Mouse (Mus musculus) layer of hippocampus, adult 9-11 months (tissue): ENCODE data around the gene Bcar1.

ENCODE experiments used
- DNase-seq: peaks from one replicate; pipeline ENCODE4 v3.0.0; 2022

Gene Bcar1

DNA sequence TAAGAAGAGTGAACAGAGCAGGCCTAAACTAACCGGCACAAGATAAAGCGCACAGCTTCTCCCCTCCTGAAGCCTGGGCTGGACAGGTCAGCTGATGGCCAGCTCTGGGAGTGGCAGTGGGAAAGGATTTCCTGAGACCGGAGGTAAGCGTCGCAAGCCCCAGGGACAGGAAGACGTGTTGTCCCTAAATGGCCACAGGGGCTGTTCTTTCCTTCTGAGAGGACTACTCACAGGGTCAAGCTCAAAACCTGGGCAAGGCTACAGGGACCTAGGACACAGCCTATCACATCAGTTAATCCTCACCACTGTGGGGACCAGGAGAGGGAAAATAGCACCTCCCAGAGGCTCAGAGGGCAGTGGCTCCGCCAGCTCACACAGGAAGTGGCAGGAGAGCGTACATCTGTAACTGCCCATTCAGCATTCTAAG lies 8.3 kb downstream of the Bcar1 start:
- DNase-seq = no peak

DNA sequence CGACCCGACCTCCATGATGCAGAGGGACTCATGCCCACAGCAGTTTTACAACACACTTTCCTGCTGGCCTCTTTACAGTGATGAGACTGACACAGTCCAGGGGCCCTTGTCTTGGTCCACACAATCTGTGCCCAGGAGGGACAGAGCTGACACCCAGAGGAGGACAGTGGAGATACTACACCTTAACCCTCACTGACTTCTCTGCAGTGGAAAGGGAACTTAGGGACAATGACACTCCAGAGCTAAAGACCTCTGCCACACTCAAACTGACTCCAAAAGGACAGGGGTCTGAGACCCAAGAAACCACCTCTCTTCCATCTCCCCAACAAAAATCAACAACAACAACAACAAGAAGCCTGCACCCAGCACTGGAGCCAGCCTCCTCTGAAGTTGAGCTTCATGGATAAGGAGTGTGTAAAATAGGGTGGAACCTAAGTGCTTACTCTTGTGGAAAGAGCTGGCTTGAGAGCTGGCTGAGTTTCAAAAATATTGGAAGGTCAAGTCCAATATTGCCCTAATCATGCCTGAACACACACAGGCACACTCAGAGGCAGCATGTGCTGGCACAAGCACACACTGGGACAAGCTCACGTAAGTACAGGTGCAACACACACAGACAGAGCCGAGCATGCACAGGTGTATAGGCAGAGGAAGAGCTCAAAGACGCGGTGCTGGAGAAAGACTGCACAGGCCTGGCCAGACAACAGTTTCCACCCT lies 9.2 kb downstream of the Bcar1 start:
- no peak for DNase-seq

DNA sequence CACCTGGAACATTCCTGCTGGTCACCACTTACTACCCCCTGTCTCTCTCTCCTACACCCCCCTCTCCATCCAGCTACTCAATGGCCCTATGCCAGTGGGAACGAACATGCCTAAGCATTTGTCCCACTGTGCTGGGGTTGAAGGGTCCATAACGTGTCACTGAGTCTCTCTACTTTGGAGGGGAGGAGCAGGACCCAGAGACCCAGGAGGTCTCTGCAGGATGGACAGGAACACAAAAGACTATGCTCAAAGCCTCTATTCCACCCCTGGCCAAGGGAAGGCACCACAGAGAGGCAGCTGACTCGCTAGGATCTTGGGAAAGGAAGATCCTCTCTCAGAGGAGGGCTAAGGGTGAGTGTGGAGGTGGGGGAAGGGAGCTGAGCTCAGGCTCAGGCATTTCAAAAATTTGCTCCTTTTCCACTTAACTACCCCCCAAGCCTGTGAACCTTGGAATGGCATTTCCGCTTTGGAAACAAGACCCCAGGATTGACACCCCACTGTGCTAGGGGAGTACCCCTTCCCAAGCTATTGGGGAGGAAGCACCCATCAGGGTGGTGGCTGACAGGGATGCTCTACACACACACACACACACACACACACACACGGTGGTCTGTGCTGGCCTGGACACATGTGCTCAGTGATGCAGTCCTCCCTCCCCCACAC lies 9.9 kb downstream of the Bcar1 start:
- DNase-seq = no peak

DNA sequence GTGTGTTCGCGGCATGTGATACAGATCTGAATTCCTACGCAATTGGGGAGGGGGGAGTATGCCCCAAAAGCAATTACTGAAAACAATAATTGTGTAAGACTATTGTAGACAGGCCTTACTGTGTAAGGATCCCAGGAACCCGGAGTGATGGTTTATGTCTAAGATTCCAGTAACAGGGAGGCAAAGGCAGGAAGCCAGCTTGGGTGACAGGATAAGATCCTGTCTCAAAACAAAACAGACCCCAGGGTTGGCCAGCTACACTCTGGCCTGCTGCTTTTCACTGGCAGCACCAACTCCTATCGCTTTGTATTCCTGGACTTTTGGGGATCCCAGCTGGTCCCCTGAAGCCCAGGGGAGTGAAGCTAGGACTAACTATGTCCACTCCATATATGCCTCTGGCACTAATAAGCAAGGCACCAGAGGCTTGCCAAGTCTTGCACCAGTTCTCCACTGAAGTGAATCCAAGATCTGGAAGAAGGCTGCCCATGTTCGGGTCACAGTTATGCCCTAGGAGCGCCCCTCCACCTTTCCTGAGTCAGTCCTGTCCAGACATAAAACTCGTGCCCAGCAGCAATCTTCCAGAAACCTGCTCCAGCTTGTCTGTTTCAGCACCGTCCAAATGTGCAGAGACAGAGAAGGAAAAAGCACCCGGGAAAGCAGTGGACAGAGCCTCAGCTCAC lies 11.1 kb downstream of the Bcar1 start:
- no peak for DNase-seq

DNA sequence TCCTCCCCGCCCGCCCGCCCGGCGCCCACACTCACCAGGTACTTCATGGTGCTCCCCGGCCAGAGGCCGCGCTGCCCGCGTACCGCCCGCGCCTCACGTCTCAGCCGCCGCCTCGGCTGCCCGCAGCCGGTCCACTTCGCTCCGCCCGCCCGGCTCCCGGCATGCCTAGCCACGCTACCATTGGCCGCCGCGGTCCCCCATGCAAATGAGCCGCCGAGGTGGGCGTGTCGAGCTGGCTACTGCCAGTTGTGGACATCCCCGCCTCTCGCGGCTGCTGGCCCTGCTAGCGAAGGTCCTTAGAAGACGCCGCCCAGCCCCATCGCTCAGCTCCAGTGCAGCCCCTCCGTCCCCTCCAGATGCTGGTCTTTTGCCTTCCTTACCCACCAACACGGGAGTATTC lies 11.6 kb downstream of the Bcar1 start:
- peak; percentile 95 for DNase-seq

- no peak for DNase-seq
Measured at GRCm38 (mm10) chr8:111731231-111731977, 12.2 kb downstream of the Bcar1 start.

DNA sequence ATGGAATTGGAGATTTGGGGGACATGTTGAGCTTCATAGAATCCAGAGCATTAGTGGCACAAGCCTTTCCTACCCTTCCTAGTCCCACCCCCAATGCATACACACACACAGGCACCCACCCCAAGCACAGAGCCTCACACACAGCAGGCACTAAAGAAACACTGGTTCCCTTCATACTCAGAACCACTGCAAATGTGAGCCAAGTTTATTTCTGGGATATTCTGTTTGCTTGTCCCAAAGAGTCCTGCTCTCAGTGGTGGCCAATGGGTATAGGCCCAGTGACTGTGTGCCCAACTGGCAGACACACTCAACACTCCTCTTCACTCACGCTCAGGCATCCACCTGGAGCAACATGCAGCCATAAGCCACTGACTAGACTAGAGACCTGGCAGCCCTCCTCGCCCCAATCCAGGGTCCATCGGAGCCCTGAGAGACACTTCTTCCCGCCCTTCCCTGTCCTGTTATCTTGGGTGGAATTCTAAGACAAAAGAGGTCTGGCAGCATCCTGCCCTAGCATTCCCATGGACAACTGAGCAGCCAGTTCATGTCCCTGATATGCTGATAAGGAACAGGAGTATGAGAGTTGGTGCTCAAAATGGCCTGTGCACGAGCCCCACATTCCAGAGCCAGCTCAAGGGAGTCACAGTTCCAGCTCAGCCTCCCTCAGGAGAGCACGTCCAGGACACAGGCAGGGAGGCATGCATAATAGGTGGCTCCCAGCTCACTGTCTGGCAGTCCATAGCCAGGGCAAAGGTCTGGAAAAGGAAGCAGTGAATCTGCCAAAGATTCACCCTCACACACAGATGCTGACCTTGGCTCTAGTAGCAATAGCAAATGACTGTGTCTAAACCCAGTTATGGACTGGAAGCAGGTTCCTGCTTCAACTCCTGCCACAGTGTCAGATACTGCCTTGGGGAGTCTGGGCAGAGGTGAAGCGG lies 14.1 kb downstream of the Bcar1 start:
- DNase-seq = peak; percentile 53

DNA sequence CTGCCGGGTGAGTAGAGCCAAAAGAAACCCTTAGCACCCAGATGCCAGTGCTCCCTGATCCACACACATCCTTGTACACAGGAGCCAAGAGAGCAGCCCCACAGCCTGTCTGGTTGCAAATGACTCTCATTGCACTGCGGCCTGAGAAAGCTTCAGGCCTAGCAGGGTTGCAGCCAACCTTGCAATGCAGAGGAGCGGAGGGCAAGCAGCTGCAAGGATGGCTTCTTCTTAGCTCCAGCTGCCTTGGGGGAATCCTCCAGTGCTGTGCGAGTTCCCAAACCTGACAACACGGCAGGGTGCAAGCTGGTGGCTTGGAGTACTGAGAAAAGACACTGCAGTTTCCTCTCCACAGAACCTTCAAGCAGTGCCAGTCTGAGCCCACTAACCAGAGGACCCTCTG lies 15.1 kb downstream of the Bcar1 start:
- no peak for DNase-seq

DNA sequence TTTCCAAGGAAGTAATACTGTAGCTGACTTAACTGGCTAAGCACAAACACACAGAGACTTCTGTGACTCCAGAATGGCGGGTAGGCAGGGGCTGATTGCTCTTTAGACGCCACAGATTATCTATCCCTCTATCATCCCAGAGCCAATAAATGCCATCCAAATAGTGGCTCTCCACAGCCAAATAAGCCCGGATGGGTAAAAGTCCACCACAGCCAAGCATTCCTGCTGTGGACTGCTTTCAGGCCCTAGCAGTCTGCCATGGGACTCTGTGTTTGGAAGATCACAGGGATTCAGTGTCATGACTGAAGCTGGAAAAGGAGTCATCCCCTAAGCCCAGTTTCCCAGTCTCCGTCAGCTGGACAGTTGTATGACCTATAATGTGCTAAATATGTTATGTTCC lies 16.1 kb downstream of the Bcar1 start:
- DNase-seq = no peak

GRCm38 (mm10) chr8:111726102-111726900 lies 17.3 kb downstream of the Bcar1 start:
- DNase-seq = peak; percentile 95

- DNase-seq = no peak
Measured at GRCm38 (mm10) chr8:111725341-111725740, 18.3 kb downstream of the Bcar1 start.

- DNase-seq = no peak
Measured at GRCm38 (mm10) chr8:111720115-111720544, 23.5 kb downstream of the Bcar1 start.

DNA sequence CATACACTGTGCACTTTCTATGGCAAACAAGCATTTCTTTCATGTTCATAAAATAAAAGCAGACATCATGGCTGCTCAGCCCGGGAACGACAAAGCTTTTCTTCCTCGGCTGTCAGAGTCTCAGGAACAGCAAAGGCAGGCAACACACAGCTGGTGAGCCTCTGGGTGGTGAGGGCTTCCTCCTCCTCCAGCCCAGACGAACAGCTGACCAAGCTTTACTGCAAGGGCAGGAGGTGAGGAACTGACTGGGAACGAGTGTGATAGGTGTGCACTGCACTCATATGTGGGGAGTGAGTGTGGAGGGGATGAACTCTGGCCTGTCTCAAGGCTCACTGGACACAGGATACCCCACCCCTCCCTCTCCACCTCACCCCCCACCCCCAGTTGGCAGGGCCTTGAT lies 24.7 kb downstream of the Bcar1 start:
- DNase-seq = no peak

DNA sequence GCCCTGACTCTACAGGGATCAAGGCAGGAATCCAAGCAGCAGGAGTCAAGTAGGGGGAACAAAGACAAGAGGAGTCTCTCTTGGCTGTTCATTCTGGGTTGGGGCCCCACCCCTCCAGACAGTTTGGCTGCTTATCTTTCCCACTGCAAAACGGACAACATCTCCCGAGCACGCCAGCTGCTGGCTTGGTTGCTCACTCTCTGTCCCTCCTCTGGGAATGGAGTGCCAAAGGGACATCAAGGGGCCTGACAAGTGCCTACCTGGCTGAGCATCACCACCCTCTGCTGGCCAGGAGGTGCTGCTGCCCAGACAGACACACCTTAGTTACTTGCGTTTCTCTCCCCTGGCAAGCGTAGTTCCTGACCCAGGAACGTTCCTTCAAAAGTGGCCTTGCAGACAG lies 25.7 kb downstream of the Bcar1 start:
- DNase-seq = no peak

DNA sequence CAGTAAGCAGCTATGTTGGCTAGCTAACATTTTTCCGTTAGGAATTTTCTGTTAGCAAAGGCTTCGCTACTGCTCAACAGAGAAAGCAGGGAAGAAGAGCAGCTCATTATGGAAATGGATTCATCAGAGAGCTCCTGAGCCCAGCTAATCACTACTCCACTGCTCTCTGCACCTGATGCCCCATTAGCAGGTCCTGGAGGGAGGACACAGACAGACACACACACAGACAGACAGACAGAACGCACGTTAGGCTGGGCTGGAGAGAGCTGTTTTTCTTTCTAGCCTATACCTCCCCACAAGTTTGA lies 26.2 kb downstream of the Bcar1 start:
- no peak for DNase-seq

DNA sequence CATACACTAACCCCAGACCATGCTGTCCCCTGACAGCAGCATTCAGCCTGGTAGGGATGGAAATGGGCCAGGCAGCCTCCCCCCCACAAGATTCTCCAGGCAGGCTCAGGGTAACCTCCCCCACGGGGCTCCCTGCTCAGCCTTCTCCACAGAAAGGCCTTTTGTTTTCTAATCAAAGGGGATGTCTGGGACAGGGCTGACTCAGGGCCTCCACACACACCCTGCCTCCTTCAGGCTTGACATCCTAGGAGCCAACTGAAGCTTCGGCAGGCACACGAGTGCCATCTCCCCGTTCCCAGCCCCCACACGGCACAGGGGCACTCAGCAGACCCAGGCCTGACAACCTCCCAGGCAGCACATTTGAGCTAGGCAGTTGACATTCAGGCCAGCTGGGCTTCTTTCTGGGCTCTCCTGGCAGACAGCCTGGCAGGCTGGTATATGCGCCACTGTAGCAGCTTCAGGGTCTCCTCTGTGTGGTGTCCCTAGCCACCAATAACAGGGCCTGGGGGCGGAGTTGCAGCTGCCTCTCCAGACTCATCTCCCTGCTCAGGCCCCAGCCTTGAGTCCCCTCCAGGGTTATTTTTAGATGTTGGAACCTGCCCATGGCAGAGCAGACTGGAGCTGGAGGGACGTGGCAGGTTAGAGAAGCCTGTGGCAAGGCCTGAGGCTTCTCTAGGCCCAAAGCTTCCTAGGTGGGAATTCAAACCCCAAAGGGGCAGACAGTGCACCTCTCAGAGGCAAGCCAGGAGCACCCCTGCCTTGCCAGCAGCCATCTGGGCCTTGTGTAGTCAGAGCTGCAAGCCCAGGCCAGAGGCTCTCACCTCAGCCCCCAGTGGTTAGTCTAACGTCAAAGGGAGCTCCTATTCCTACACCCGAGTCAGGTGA lies 26.8 kb downstream of the Bcar1 start:
- DNase-seq = peak; percentile 91

GRCm38 (mm10) chr8:111715514-111715913 lies 28.1 kb downstream of the Bcar1 start:
- no peak for DNase-seq

- DNase-seq = no peak
Measured at GRCm38 (mm10) chr8:111714295-111714694, 29.3 kb downstream of the Bcar1 start.

DNA sequence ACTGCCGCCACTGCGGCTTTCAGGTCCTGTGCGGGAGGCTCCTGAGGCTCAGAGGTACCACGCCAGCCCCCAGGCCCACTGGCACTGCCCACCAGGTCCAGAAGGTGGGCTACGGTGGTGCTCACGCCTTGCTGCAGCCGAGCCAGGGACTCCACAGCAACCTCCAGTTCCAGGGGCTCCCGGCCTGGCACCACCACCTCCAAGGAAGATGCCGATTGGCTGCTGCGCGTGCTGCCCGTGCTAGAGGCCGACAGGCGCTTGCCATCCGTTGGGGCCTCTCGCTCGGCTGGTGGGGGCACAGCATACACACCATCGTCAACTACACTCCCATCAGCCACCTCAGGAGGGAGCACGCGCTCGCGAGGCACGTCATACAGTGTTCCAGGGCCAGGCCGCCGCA lies 29.8 kb downstream of the Bcar1 start:
- DNase-seq = no peak

- no peak for DNase-seq
Measured at GRCm38 (mm10) chr8:111713291-111713690, 30.3 kb downstream of the Bcar1 start.
